Mouse (Mus musculus) testis, adult 2 months (tissue): ENCODE data around the gene Hsd11b1.

Source experiments
- CTCF ChIP-seq: fragments of 200-500 bp; IDR thresholded peaks from 2 replicates; pipeline ENCODE4 v1.5.1; 2012; ENCODE audit warnings: low read depth, mild to moderate bottlenecking, inconsistent platforms, low read length, moderate library complexity; ENCODE audit not compliant: control insufficient read depth, insufficient read depth, insufficient replicate concordance
- POLR2A ChIP-seq: fragments of 200-500 bp; IDR thresholded peaks from 2 replicates; pipeline ENCODE4 v1.6.1; 2012; ENCODE audit warnings: low read depth, mild to moderate bottlenecking, inconsistent platforms, low read length, moderate library complexity; ENCODE audit not compliant: control insufficient read depth

GRCm38 (mm10) chr1:193298141-193298765, 34.4 kb upstream of the Hsd11b1 start:
- no peak for TF ChIP-seq POLR2A
- TF ChIP-seq CTCF, result no peak
